ENCODE assay signal across 11 mouse cellular contexts in genomic region chr11:106382424-106382823, GRCm38 (mm10). TPM values are rescaled to one million over a fixed set of nuclear protein-coding genes. Genes with fewer than 3 reads are reported as not detected.
DNase-seq lines count a peak whose midpoint lies in the region; ATAC-seq and TF ChIP-seq lines count a peak whose summit lies in the region.
"Had no signal": no experiment of that assay in that cellular context is flagged by ENCODE, and none has a peak within 500 bp of the region (broad histone marks: within the 10 kb centered on the region; RNA-seq: fewer than 3 reads in every experiment).

No protein-coding gene starts in this region.

- no peak overlapping the region; the same call in 1 of the 2 replicates for H3K4me2 ChIP-seq in kidney, embryonic 15.5 days
- H3K4me2 ChIP-seq in lung, embryonic 14.5 days, result peak overlapping the region; percentile 49
- H3K4me2 ChIP-seq in hindbrain, embryonic 12.5 days (replicated peaks), result no peak overlapping the region
- no peak overlapping the region for H3K4me2 ChIP-seq in hindbrain, postnatal 0 days (ENCODE audit: low read depth, low read length)

- 0 out of 2 replicates have a peak, but pooled peaks have one; percentile 38 for ATAC-seq in kidney, embryonic 15.5 days (replicated peaks; ENCODE audit: low FRiP score)
- ATAC-seq in lung, embryonic 14.5 days (ENCODE audit: insufficient read depth), result peak; percentile 48
- ATAC-seq in hindbrain, embryonic 12.5 days (ENCODE audit: low FRiP score), result no peak
- ATAC-seq in hindbrain, postnatal 0 days, result no peak
- ATAC-seq: Patski had no signal

- peak overlapping the region; percentile 55 for H3K9ac ChIP-seq in heart, adult 2 months (ENCODE audit: low read depth, low read length)
- no peak overlapping the region for H3K9ac ChIP-seq in kidney, embryonic 15.5 days
- peak overlapping the region; percentile 32 for H3K9ac ChIP-seq in lung, embryonic 14.5 days
- no peak overlapping the region for H3K9ac ChIP-seq in hindbrain, embryonic 12.5 days
- no peak overlapping the region for H3K9ac ChIP-seq in hindbrain, postnatal 0 days (replicated peaks; ENCODE audit: low read length)

- TF ChIP-seq EP300 in heart, adult 2 months (IDR thresholded peaks at IDR 0.05; ENCODE audit: insufficient read depth, low read depth, low read length), result peak; percentile 95

- H3K4me3 ChIP-seq in heart, adult 2 months, result peak overlapping the region; percentile 56
- peak overlapping the region; percentile 35 for H3K4me3 ChIP-seq in kidney, embryonic 15.5 days (replicated peaks)
- peak overlapping the region; percentile 29 for H3K4me3 ChIP-seq in lung, embryonic 14.5 days (ENCODE audit: low read depth, low read length)
- no peak overlapping the region for H3K4me3 ChIP-seq in hindbrain, embryonic 12.5 days
- H3K4me3 ChIP-seq in hindbrain, postnatal 0 days (ENCODE audit: low read length), result no peak overlapping the region

- peaks cover 19% of the 10 kb centered on the region for H3K4me1 ChIP-seq in heart, adult 2 months (ENCODE audit: control insufficient read depth, insufficient read depth, low read length)
- H3K4me1 ChIP-seq in kidney, embryonic 15.5 days, result 0 out of 2 replicates have a peak, but pooled peaks cover 9% of the 10 kb centered on the region
- H3K4me1 ChIP-seq in lung, embryonic 14.5 days (ENCODE audit: insufficient read depth), result no peaks in the 10 kb centered on the region
- no peaks in the 10 kb centered on the region for H3K4me1 ChIP-seq in hindbrain, embryonic 12.5 days
- H3K4me1 ChIP-seq in hindbrain, postnatal 0 days (ENCODE audit: insufficient read depth, low read length), result no peaks in the 10 kb centered on the region

- intact Hi-C loops in heart, adult 2 months (cut with DNase I), result loop anchor here (1.0 to 10.0 kb wide), 2 partner anchors 9 to 438 kb away; no protein-coding TSS in a partner anchor

- TF ChIP-seq POLR2A in heart, adult 2 months (IDR thresholded peaks at IDR 0.05; ENCODE audit: insufficient read depth, low read depth, low read length), result peak; percentile 78

- DNase-seq in MN1 (ENCODE audit: low spot score), result peak; percentile 54
- peak; percentile 57 to 71 for DNase-seq in heart, adult 2 months
- peak; percentile 44 for DNase-seq in lung, embryonic 14.5 days
- no peak for DNase-seq in frontal cortex, postnatal 25 days (ENCODE audit: low spot score in 2 of 2)
- no peak for DNase-seq in hindbrain, postnatal 0 days (ENCODE audit: low spot score)
- no peak for DNase-seq in layer of hippocampus, postnatal 14 days (ENCODE audit: low spot score in 2 of 2)
- DNase-seq: cerebellum, postnatal 25 days had no signal

- H3K27me3 ChIP-seq in heart, adult 2 months (ENCODE audit: control insufficient read depth, insufficient read depth, low read length), result no peaks in the 10 kb centered on the region
- no peaks in the 10 kb centered on the region for H3K27me3 ChIP-seq in kidney, embryonic 15.5 days
- no peaks in the 10 kb centered on the region for H3K27me3 ChIP-seq in lung, embryonic 14.5 days (ENCODE audit: insufficient read depth, low read length)
- H3K27me3 ChIP-seq in hindbrain, embryonic 12.5 days, result no peaks in the 10 kb centered on the region
- H3K27me3 ChIP-seq in hindbrain, postnatal 0 days (ENCODE audit: insufficient read depth, low read length), result no peaks in the 10 kb centered on the region

- H3K36me3 ChIP-seq in heart, adult 2 months (ENCODE audit: control insufficient read depth, insufficient read depth, low read length), result no peaks in the 10 kb centered on the region
- H3K36me3 ChIP-seq in kidney, embryonic 15.5 days, result no peaks in the 10 kb centered on the region
- no peaks in the 10 kb centered on the region for H3K36me3 ChIP-seq in lung, embryonic 14.5 days (ENCODE audit: insufficient read depth)
- no peaks in the 10 kb centered on the region for H3K36me3 ChIP-seq in hindbrain, embryonic 12.5 days
- H3K36me3 ChIP-seq in hindbrain, postnatal 0 days (ENCODE audit: insufficient read depth, low read length), result no peaks in the 10 kb centered on the region

- peak overlapping the region; percentile 91 for H3K27ac ChIP-seq in heart, adult 2 months
- peak overlapping the region; percentile 89 for H3K27ac ChIP-seq in kidney, embryonic 15.5 days
- H3K27ac ChIP-seq in lung, embryonic 14.5 days (ENCODE audit: low read depth), result peak overlapping the region; percentile 81
- H3K27ac ChIP-seq in hindbrain, embryonic 12.5 days, result no peak overlapping the region
- no peak overlapping the region for H3K27ac ChIP-seq in hindbrain, postnatal 0 days

- no peaks in the 10 kb centered on the region; the same call in 1 of the 2 replicates for H3K79me2 ChIP-seq in heart, adult 2 months (replicated peaks; ENCODE audit: control insufficient read depth, insufficient read depth, low read length)

- no peak for TF ChIP-seq CTCF in heart, adult 2 months (IDR thresholded peaks at IDR 0.05)
- no peak for TF ChIP-seq CTCF in lung, embryonic 14.5 days (IDR thresholded peaks at IDR 0.05; ENCODE audit: low read depth)
- no peak for TF ChIP-seq CTCF in hindbrain, postnatal 0 days (IDR thresholded peaks at IDR 0.05; ENCODE audit: low read depth)

- H3K9me3 ChIP-seq in kidney, embryonic 15.5 days (replicated peaks), result no peaks in the 10 kb centered on the region
- no peaks in the 10 kb centered on the region for H3K9me3 ChIP-seq in lung, embryonic 14.5 days (ENCODE audit: low read depth, low read length)
- no peaks in the 10 kb centered on the region for H3K9me3 ChIP-seq in hindbrain, embryonic 12.5 days (replicated peaks)
- no peaks in the 10 kb centered on the region for H3K9me3 ChIP-seq in hindbrain, postnatal 0 days (ENCODE audit: low read length)

- WGBS in heart, adult 2 months, result 32% methylated on average over 5 of the region's 5 CpGs
- WGBS in kidney, embryonic 15.5 days, result 59% methylated on average over 5 of the region's 5 CpGs
- 45% methylated on average over 5 of the region's 5 CpGs for WGBS in lung, embryonic 14.5 days
- 80% methylated on average over 5 of the region's 5 CpGs for WGBS in hindbrain, embryonic 12.5 days
- WGBS in hindbrain, postnatal 0 days, result 86% methylated on average over 5 of the region's 5 CpGs

RNA-seq across cellular contexts. Expression of gene Icam2, which starts 5.5 kb away (rescaled TPM):
- total RNA-seq in heart, adult 2 months (2021), result 10 to 100 TPM; 22.0 to 22.4 TPM
- polyA plus RNA-seq in heart, adult 2 months (2012; rRNA removed), result 46.8 and 60.4 TPM in 2 replicates
- polyA plus RNA-seq in kidney, embryonic 15.5 days (2015; fragmentation: Nextera tagmentation; extraction: Ambion mirVana), result 68.9 and 75.5 TPM in 2 replicates
- polyA plus RNA-seq in lung, embryonic 14.5 days (2014; fragmentation: Nextera tagmentation; extraction: Ambion mirVana), result 68.3 and 76.7 TPM in 2 replicates
- polyA plus RNA-seq in hindbrain, embryonic 12.5 days (2016; fragmentation: Nextera tagmentation; extraction: Ambion mirVana), result 11.8 and 14.2 TPM in 2 replicates
- 3.8 and 11.4 TPM in 2 replicates for total RNA-seq in hindbrain, postnatal 0 days (2014; rRNA removed)
- polyA plus RNA-seq in hindbrain, postnatal 0 days (2015; fragmentation: Nextera tagmentation; extraction: Ambion mirVana), result 8.4 TPM in 2 replicates
- total RNA-seq in layer of hippocampus, postnatal 14 days (2021), result 1 to 10 TPM; 4.5 to 5.9 TPM
- polyA plus RNA-seq: Patski had no signal

RNA-seq across cellular contexts. Expression of gene Prr29, which starts 17.2 kb away (rescaled TPM):
- total RNA-seq in heart, adult 2 months (2021), result under 1 TPM; 0.37 to 0.48 TPM
- 7.9 and 10.4 TPM in 2 replicates for polyA plus RNA-seq in heart, adult 2 months (2012; rRNA removed)
- 0.23 and 0.60 TPM in 2 replicates for polyA plus RNA-seq in kidney, embryonic 15.5 days (2015; fragmentation: Nextera tagmentation; extraction: Ambion mirVana)
- polyA plus RNA-seq in lung, embryonic 14.5 days (2014; fragmentation: Nextera tagmentation; extraction: Ambion mirVana), result 0.16 and 0.39 TPM in 2 replicates
- not detected in 2 replicates for polyA plus RNA-seq in hindbrain, embryonic 12.5 days (2016; fragmentation: Nextera tagmentation; extraction: Ambion mirVana)
- total RNA-seq in hindbrain, postnatal 0 days (2014; rRNA removed), result not detected in 2 replicates
- polyA plus RNA-seq in hindbrain, postnatal 0 days (2015; fragmentation: Nextera tagmentation; extraction: Ambion mirVana), result not detected in 2 replicates
- total RNA-seq in layer of hippocampus, postnatal 14 days (2021), result under 1 TPM in 1 of 2 experiments, not detected in 1; 0.74 TPM
- polyA plus RNA-seq: neural tube, embryonic 11.5 days; Patski had no signal

RNA-seq across cellular contexts. Expression of gene Scn4a, which starts 29.3 kb away (rescaled TPM):
- 10 to 100 TPM; 22.1 to 22.8 TPM for total RNA-seq in heart, adult 2 months (2021)
- 11.9 and 20.7 TPM in 2 replicates for polyA plus RNA-seq in heart, adult 2 months (2012; rRNA removed)
- polyA plus RNA-seq in kidney, embryonic 15.5 days (2015; fragmentation: Nextera tagmentation; extraction: Ambion mirVana), result 0.42 and 0.75 TPM in 2 replicates
- 0.05 and 0.24 TPM in 2 replicates for polyA plus RNA-seq in lung, embryonic 14.5 days (2014; fragmentation: Nextera tagmentation; extraction: Ambion mirVana)
- polyA plus RNA-seq in hindbrain, embryonic 12.5 days (2016; fragmentation: Nextera tagmentation; extraction: Ambion mirVana), result 0.04 TPM in 1 of 2 replicates, not detected in the other
- under 0.01 and 0.22 TPM in 2 replicates for total RNA-seq in hindbrain, postnatal 0 days (2014; rRNA removed)
- 0.04 TPM in 1 of 2 replicates, not detected in the other for polyA plus RNA-seq in hindbrain, postnatal 0 days (2015; fragmentation: Nextera tagmentation; extraction: Ambion mirVana)
- not detected for total RNA-seq in layer of hippocampus, postnatal 14 days (2021)

Comparison
In these comparisons a context has a peak if more than half of its experiments do, and no peak if none do; other contexts are left out.
1. DNase-seq: peak in MN1 (single experiment), heart, adult 2 months (2 of 2) and lung, embryonic 14.5 days (single experiment); none in frontal cortex, postnatal 25 days (0 of 2), hindbrain, postnatal 0 days (single experiment) and layer of hippocampus, postnatal 14 days (0 of 2).
2. H3K27ac ChIP-seq: peak in heart, adult 2 months (single experiment), kidney, embryonic 15.5 days (single experiment) and lung, embryonic 14.5 days (single experiment); none in hindbrain, embryonic 12.5 days (single experiment) and hindbrain, postnatal 0 days (single experiment).
3. H3K4me3 ChIP-seq: peak in heart, adult 2 months (single experiment), kidney, embryonic 15.5 days (single experiment) and lung, embryonic 14.5 days (single experiment); none in hindbrain, embryonic 12.5 days (single experiment) and hindbrain, postnatal 0 days (single experiment).
4. H3K9ac ChIP-seq: peak in heart, adult 2 months (single experiment) and lung, embryonic 14.5 days (single experiment); none in kidney, embryonic 15.5 days (single experiment), hindbrain, embryonic 12.5 days (single experiment) and hindbrain, postnatal 0 days (single experiment).
5. ATAC-seq: peak in kidney, embryonic 15.5 days (single experiment) and lung, embryonic 14.5 days (single experiment); none in hindbrain, embryonic 12.5 days (single experiment) and hindbrain, postnatal 0 days (single experiment).